Mouse (Mus musculus) liver, embryonic 14.5 days (tissue): ENCODE results near the gene Arpc4. TPM values are rescaled to one million over a fixed set of nuclear protein-coding genes. Genes with fewer than 3 reads are reported as not detected.

ENCODE experiments used
- ATAC-seq: fragments of 200-750 bp; cut with Nextera tagmentation; 2 replicates; pipeline ENCODE4 v1.8.0; 2017; ENCODE audit warnings: moderate number of reproducible peaks, mild to moderate bottlenecking, moderate library complexity; ENCODE audit not compliant: insufficient read depth
- DNase-seq, 3 experiments: peaks; one replicate each; pipeline ENCODE4 v3.0.0-alpha.2; 2012 to 2013; ENCODE audit warnings: low read depth in 3 of 3, low spot score in 3 of 3
- H3K27ac ChIP-seq: fragments of 300-500 bp; sonication (generic); 2 replicates; pipeline ENCODE4 v1.5.1; 2014; ENCODE audit warnings: moderate library complexity, mild to moderate bottlenecking, control low read depth, inconsistent platforms
- H3K27me3 ChIP-seq: fragments of 300-500 bp; sonication (generic); 2 replicates; pipeline ENCODE4 v1.6.1; 2014; ENCODE audit warnings: mild to moderate bottlenecking, low read length, moderate library complexity; ENCODE audit not compliant: control insufficient read depth, insufficient read depth
- H3K36me3 ChIP-seq: fragments of 300-500 bp; sonication (generic); replicated peaks from 2 replicates; pipeline ENCODE4 v1.6.1; 2014; ENCODE audit warnings: low read depth; ENCODE audit not compliant: control insufficient read depth, insufficient read depth
- H3K4me1 ChIP-seq, 2 experiments: fragments of 200-500 bp in 1 of 2; fragments of 300-500 bp in 1 of 2; sonication (generic) in 1 of 2; replicated peaks; 2 replicates each; pipeline ENCODE4 v1.6.1; 2012 to 2014; ENCODE audit warnings: antibody characterized with exemption in 1 of 2, inconsistent platforms in 1 of 2, low read length in 1 of 2; ENCODE audit not compliant: control insufficient read depth in 2 of 2, insufficient read depth in 2 of 2
- H3K4me2 ChIP-seq: fragments of 300-500 bp; sonication (generic); 2 replicates; pipeline ENCODE4 v1.6.1; 2014; ENCODE audit warnings: low read depth, mild to moderate bottlenecking, control low read depth, moderate library complexity
- H3K4me3 ChIP-seq, 2 experiments: fragments of 200-500 bp in 1 of 2; fragments of 300-500 bp in 1 of 2; sonication (generic) in 1 of 2; 2 replicates each; pipeline ENCODE4 v1.5.1; 2012 to 2014; ENCODE audit warnings: low read depth in 2 of 2, low read length in 2 of 2, mild to moderate bottlenecking in 2 of 2, control low read depth in 1 of 2, inconsistent platforms in 1 of 2, moderate library complexity in 1 of 2; ENCODE audit not compliant: insufficient read depth in 1 of 2
- H3K9ac ChIP-seq: fragments of 300-500 bp; sonication (generic); replicated peaks from 2 replicates; pipeline ENCODE4 v1.6.1; 2014; ENCODE audit warnings: mild to moderate bottlenecking, control low read depth, moderate library complexity
- H3K9me3 ChIP-seq: fragments of 300-500 bp; sonication (generic); 2 replicates; pipeline ENCODE4 v1.6.1; 2016; ENCODE audit warnings: low read length, mixed read lengths; ENCODE audit not compliant: control insufficient read depth
- CTCF ChIP-seq: IDR thresholded peaks from 2 replicates; pipeline ENCODE4 v1.5.1; 2016; ENCODE audit warnings: antibody characterized with exemption, low read depth, control low read depth
- EP300 ChIP-seq: IDR thresholded peaks from 2 replicates; pipeline ENCODE4 v1.6.1; 2016; ENCODE audit warnings: antibody characterized with exemption, low read depth
- WGBS: fragments of 180-500 bp; shearing (Covaris S2); extraction: QIAGEN DNeasy Blood & Tissue Kit; methylation state at CpG from one replicate; pipeline ENCODE4 v1.1.7; 2014; ENCODE audit not compliant: insufficient replicate concordance; 5-methylcytosine and 5-hydroxymethylcytosine counted together
- microRNA-seq: library from miRNA; unstranded; fragments of <30 nt; microRNA quantifications from one replicate; pipeline ENCODE4, GENCODE M21; 2016
- polyA plus RNA-seq, 2 experiments: library from polyadenylated mRNA; depleted of rRNA in 1 of 2; stranded (reverse) in 1 of 2; unstranded in 1 of 2; fragments of >200 nt; fragmentation: Nextera tagmentation in 1 of 2; extraction: Ambion mirVana in 1 of 2; gene quantifications; 2 replicates each; pipeline versions ENCODE4 v1.2.1 to v1.2.3; 2012 to 2014

Arpc4 gene
- polyA plus RNA-seq, 2 experiments: 43.7 to 102 TPM

DNA sequence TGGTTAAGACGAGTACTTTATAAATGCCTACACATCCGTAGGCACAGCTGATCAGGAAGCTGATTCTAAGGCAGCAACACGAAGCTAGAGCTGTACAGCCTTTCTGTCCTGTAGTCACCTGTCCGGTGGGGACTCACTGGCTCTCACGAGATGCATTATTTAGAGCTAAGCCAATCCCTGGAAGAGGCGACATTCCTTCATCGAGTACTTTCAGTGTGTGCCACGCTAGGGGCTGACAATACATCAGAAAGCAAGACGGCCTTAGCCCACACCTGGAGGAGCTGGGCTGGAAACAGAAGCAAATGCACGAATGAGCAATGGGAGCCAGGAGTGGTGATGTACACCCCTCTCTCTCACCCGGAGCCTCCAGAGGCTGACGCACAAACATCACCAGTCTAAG is 59.2 kb downstream of the Arpc4 start:
- no peak for TF ChIP-seq CTCF
- no peak for TF ChIP-seq EP300
- Histone ChIP-seq H3K9ac (no peak overlapping the region), H3K27me3 (no peaks in the 10 kb centered on the region), H3K4me3 (no peak overlapping the region), H3K36me3 (no peaks in the 10 kb centered on the region), H3K4me2 (no peak overlapping the region), H3K9me3 (no peaks in the 10 kb centered on the region), H3K4me1 (0 out of 4 replicates have a peak, but pooled peaks cover 0 to 3% of the 10 kb centered on the region in 2 experiments), H3K27ac (no peak overlapping the region)
- WGBS: 59% methylated on average over 12 of the region's 12 CpGs
- DNase-seq: no peak
- ATAC-seq: no peak

DNA sequence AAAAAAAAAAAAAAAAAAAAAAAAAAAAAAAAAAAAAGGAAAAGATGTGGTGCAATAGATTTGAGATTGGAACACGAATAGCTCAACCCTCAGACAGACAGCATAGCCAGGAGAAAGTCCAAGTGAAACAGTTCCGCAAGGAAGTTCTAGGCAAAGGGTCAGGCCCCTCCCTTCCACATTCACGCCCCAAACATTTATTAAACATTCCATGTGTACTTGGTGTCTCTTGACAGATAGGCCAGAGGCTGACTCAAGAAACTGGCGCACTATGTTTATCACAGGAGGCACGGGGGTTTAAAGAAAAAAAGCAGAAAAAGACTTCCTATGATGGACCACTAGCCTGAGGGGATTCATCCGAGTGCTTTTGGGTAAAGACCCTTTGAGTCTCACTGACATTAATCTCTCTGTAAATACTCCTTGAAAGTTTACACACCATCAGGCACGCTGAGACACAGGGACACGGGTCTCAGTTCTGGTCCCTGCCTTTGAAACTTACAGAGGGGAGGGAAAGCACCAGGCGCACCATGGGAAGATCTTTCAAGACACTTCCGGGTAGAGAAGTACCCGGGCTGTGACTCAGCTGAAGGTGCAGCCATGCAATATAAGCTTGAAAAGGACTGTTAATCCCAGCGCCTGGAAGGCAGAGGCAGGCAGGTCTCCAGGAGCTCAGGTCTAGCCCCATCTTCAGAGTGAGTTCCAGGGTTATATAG is 61.0 kb downstream of the Arpc4 start:
- Histone ChIP-seq H3K4me3 (no peak overlapping the region), H3K9ac (no peak overlapping the region), H3K27me3 (no peaks in the 10 kb centered on the region), H3K27ac (no peak overlapping the region), H3K4me1 (peaks cover 6 to 9% of the 10 kb centered on the region in 2 experiments), H3K36me3 (no peaks in the 10 kb centered on the region), H3K4me2 (no peak overlapping the region), H3K9me3 (no peaks in the 10 kb centered on the region)
- WGBS: 38% methylated on average over 12 of the region's 12 CpGs
- no peak for ATAC-seq
- TF ChIP-seq EP300 (no peak), CTCF (no peak)
- DNase-seq: no peak

Small RNA genes within 50 kb of the gene (microRNA-seq; reads per million reads assigned to microRNA genes)
- gene Gm24387: not detected

Other genes starting within 250 kb of the Arpc4 start
- 0.06 TPM in 1 of 2 replicates, not detected in the other for gene Lhfpl4, start 182.7 kb upstream of the Arpc4 start, polyA plus RNA-seq (2012; rRNA removed)
- gene Lhfpl4, start 182.7 kb upstream of the Arpc4 start, polyA plus RNA-seq (2014; fragmentation: Nextera tagmentation; extraction: Ambion mirVana): 0.13 TPM in 1 of 2 replicates, not detected in the other
- 11.6 and 13.6 TPM in 2 replicates for gene Mtmr14, start 140.3 kb upstream of the Arpc4 start, polyA plus RNA-seq (2012; rRNA removed)
- gene Mtmr14, start 140.3 kb upstream of the Arpc4 start, polyA plus RNA-seq (2014; fragmentation: Nextera tagmentation; extraction: Ambion mirVana): 16.0 and 17.0 TPM in 2 replicates
- 0.02 TPM in 2 replicates for gene Cpne9, start 95.8 kb upstream of the Arpc4 start, polyA plus RNA-seq (2012; rRNA removed)
- not detected in 2 replicates for gene Cpne9, start 95.8 kb upstream of the Arpc4 start, polyA plus RNA-seq (2014; fragmentation: Nextera tagmentation; extraction: Ambion mirVana)
- gene Brpf1, start 71.0 kb upstream of the Arpc4 start, polyA plus RNA-seq (2012; rRNA removed): 9.4 and 11.7 TPM in 2 replicates
- 6.7 and 7.5 TPM in 2 replicates for gene Brpf1, start 71.0 kb upstream of the Arpc4 start, polyA plus RNA-seq (2014; fragmentation: Nextera tagmentation; extraction: Ambion mirVana)
- gene Ogg1, start 51.1 kb upstream of the Arpc4 start, polyA plus RNA-seq (2012; rRNA removed): 8.0 TPM in 2 replicates
- 4.5 and 5.1 TPM in 2 replicates for gene Ogg1, start 51.1 kb upstream of the Arpc4 start, polyA plus RNA-seq (2014; fragmentation: Nextera tagmentation; extraction: Ambion mirVana)
- gene Camk1, start 34.1 kb upstream of the Arpc4 start, polyA plus RNA-seq (2012; rRNA removed): 6.9 and 9.0 TPM in 2 replicates
- 16.3 and 19.7 TPM in 2 replicates for gene Camk1, start 34.1 kb upstream of the Arpc4 start, polyA plus RNA-seq (2014; fragmentation: Nextera tagmentation; extraction: Ambion mirVana)
- 10.3 and 15.1 TPM in 2 replicates for gene Tada3, start 232 bp upstream of the Arpc4 start, polyA plus RNA-seq (2012; rRNA removed)
- gene Tada3, start 232 bp upstream of the Arpc4 start, polyA plus RNA-seq (2014; fragmentation: Nextera tagmentation; extraction: Ambion mirVana): 15.6 and 18.7 TPM in 2 replicates
- gene Ttll3, start 11.1 kb downstream of the Arpc4 start, polyA plus RNA-seq (2012; rRNA removed): 1.6 and 2.3 TPM in 2 replicates
- gene Ttll3, start 11.1 kb downstream of the Arpc4 start, polyA plus RNA-seq (2014; fragmentation: Nextera tagmentation; extraction: Ambion mirVana): 0.41 and 0.44 TPM in 2 replicates
- gene Rpusd3, start 41.2 kb downstream of the Arpc4 start, polyA plus RNA-seq (2012; rRNA removed): 8.1 and 12.8 TPM in 2 replicates
- 8.6 and 11.0 TPM in 2 replicates for gene Rpusd3, start 41.2 kb downstream of the Arpc4 start, polyA plus RNA-seq (2014; fragmentation: Nextera tagmentation; extraction: Ambion mirVana)
- gene Cidec, start 57.6 kb downstream of the Arpc4 start, polyA plus RNA-seq (2012; rRNA removed): 0.02 TPM in 2 replicates
- 0.13 TPM in 1 of 2 replicates, not detected in the other for gene Cidec, start 57.6 kb downstream of the Arpc4 start, polyA plus RNA-seq (2014; fragmentation: Nextera tagmentation; extraction: Ambion mirVana)
- 23.1 and 24.3 TPM in 2 replicates for gene Jagn1, start 64.5 kb downstream of the Arpc4 start, polyA plus RNA-seq (2012; rRNA removed)
- gene Jagn1, start 64.5 kb downstream of the Arpc4 start, polyA plus RNA-seq (2014; fragmentation: Nextera tagmentation; extraction: Ambion mirVana): 27.0 and 31.7 TPM in 2 replicates
- gene Il17re, start 80.4 kb downstream of the Arpc4 start, polyA plus RNA-seq (2012; rRNA removed): 0.11 and 0.24 TPM in 2 replicates
- 0.08 TPM in 1 of 2 replicates, not detected in the other for gene Il17re, start 80.4 kb downstream of the Arpc4 start, polyA plus RNA-seq (2014; fragmentation: Nextera tagmentation; extraction: Ambion mirVana)
- gene Il17rc, start 93.3 kb downstream of the Arpc4 start, polyA plus RNA-seq (2012; rRNA removed): 3.4 and 4.3 TPM in 2 replicates
- 3.4 and 5.6 TPM in 2 replicates for gene Il17rc, start 93.3 kb downstream of the Arpc4 start, polyA plus RNA-seq (2014; fragmentation: Nextera tagmentation; extraction: Ambion mirVana)
- 2.7 and 3.1 TPM in 2 replicates for gene Creld1, start 105.2 kb downstream of the Arpc4 start, polyA plus RNA-seq (2012; rRNA removed)
- gene Creld1, start 105.2 kb downstream of the Arpc4 start, polyA plus RNA-seq (2014; fragmentation: Nextera tagmentation; extraction: Ambion mirVana): 3.9 and 5.1 TPM in 2 replicates
- not detected in 2 replicates for gene Prrt3, start 123.8 kb downstream of the Arpc4 start, polyA plus RNA-seq (2012; rRNA removed)
- gene Prrt3, start 123.8 kb downstream of the Arpc4 start, polyA plus RNA-seq (2014; fragmentation: Nextera tagmentation; extraction: Ambion mirVana): not detected in 2 replicates
- 16.3 and 20.7 TPM in 2 replicates for gene Emc3, start 153.5 kb downstream of the Arpc4 start, polyA plus RNA-seq (2012; rRNA removed)
- 39.4 and 41.5 TPM in 2 replicates for gene Emc3, start 153.5 kb downstream of the Arpc4 start, polyA plus RNA-seq (2014; fragmentation: Nextera tagmentation; extraction: Ambion mirVana)
- gene Fancd2, start 153.6 kb downstream of the Arpc4 start, polyA plus RNA-seq (2012; rRNA removed): 6.9 and 8.4 TPM in 2 replicates
- gene Fancd2, start 153.6 kb downstream of the Arpc4 start, polyA plus RNA-seq (2014; fragmentation: Nextera tagmentation; extraction: Ambion mirVana): 9.1 and 10.7 TPM in 2 replicates
- 0.03 and 0.04 TPM in 2 replicates for gene Fancd2os, start 222.6 kb downstream of the Arpc4 start, polyA plus RNA-seq (2012; rRNA removed)
- gene Fancd2os, start 222.6 kb downstream of the Arpc4 start, polyA plus RNA-seq (2014; fragmentation: Nextera tagmentation; extraction: Ambion mirVana): 0.14 TPM in 1 of 2 replicates, not detected in the other
- gene Brk1, start 226.7 kb downstream of the Arpc4 start, polyA plus RNA-seq (2012; rRNA removed): 66.6 and 71.1 TPM in 2 replicates
- gene Brk1, start 226.7 kb downstream of the Arpc4 start, polyA plus RNA-seq (2014; fragmentation: Nextera tagmentation; extraction: Ambion mirVana): 86.4 and 88.8 TPM in 2 replicates
- gene Vhl, start 245.8 kb downstream of the Arpc4 start, polyA plus RNA-seq (2012; rRNA removed): 3.9 and 5.0 TPM in 2 replicates
- 7.4 and 8.0 TPM in 2 replicates for gene Vhl, start 245.8 kb downstream of the Arpc4 start, polyA plus RNA-seq (2014; fragmentation: Nextera tagmentation; extraction: Ambion mirVana)